Mouse (Mus musculus): ENCODE data around the gene Fstl5.

GRCm38 (mm10) chr3:76739221-76739620, 665.2 kb downstream of the Fstl5 start:
- TF ChIP-seq EP300 (IDR thresholded peaks at IDR 0.05; ENCODE audit: low read depth): no peak
- no peak for TF ChIP-seq CTCF (IDR thresholded peaks at IDR 0.05; ENCODE audit: low read depth)

Measured in liver, postnatal 0 days (tissue).